Mouse (Mus musculus) brown adipose tissue, adult 24 weeks (tissue): ENCODE data around the gene Nt5c3. TPM values are rescaled to one million over a fixed set of nuclear protein-coding genes. Genes with fewer than 3 reads are reported as not detected.
"Not testable (repeated sequence)": the region's sequence is repeated elsewhere in the genome, so short reads cannot be mapped to it uniquely, and the experiment has no call there.

Experiments used
- H3K27ac ChIP-seq: fragments of 200-500 bp; replicated peaks from 2 replicates; pipeline ENCODE4 v1.5.1; 2012; ENCODE audit warnings: low read depth, mild to moderate bottlenecking, low read length
- H3K4me1 ChIP-seq: fragments of 200-500 bp; 2 replicates; pipeline ENCODE4 v1.6.1; 2012; ENCODE audit warnings: low read length, mixed read lengths; ENCODE audit not compliant: control insufficient read depth, insufficient read depth, insufficient read length
- H3K4me3 ChIP-seq: fragments of 200-500 bp; 2 replicates; pipeline ENCODE4 v1.5.1; 2012; ENCODE audit warnings: low read depth, mild to moderate bottlenecking, low read length, moderate library complexity; ENCODE audit not compliant: insufficient read depth
- polyA plus RNA-seq: library from polyadenylated mRNA; stranded (reverse); fragments of >200 nt; gene quantifications from 2 replicates; pipeline ENCODE4 v1.2.4, GENCODE M21; 2012; ENCODE audit not compliant: missing spikeins, insufficient read depth, insufficient read length

Gene Nt5c3
- polyA plus RNA-seq, 1 experiment: 18.6 TPM

GRCm38 (mm10) chr6:56879352-56879955 lies 44.3 kb downstream of the Nt5c3 start:
- Histone ChIP-seq H3K27ac (no peak overlapping the region), H3K4me3 (no peak overlapping the region), H3K4me1 (no peaks in the 10 kb centered on the region)

- H3K27ac ChIP-seq: no peak overlapping the region
Measured at GRCm38 (mm10) chr6:56877985-56878384, 45.7 kb downstream of the Nt5c3 start.

GRCm38 (mm10) chr6:56876870-56877269 lies 46.9 kb downstream of the Nt5c3 start:
- Histone ChIP-seq H3K4me3 (no peak overlapping the region), H3K4me1 (no peaks in the 10 kb centered on the region), H3K27ac (no peak overlapping the region)

More at GRCm38 (mm10) chr6:56877985-56878384, 45.7 kb downstream of the Nt5c3 start:
- Histone ChIP-seq H3K4me1 (no peaks in the 10 kb centered on the region), H3K4me3 (no peak overlapping the region)

- Histone ChIP-seq H3K27ac (no peak overlapping the region), H3K4me1 (no peaks in the 10 kb centered on the region), H3K4me3 (no peak overlapping the region)
Measured at GRCm38 (mm10) chr6:56870027-56870426, 53.7 kb downstream of the Nt5c3 start.

GRCm38 (mm10) chr6:56868565-56868964 lies 55.2 kb downstream of the Nt5c3 start:
- Histone ChIP-seq H3K4me1 (no peaks in the 10 kb centered on the region), H3K4me3 (no peak overlapping the region), H3K27ac (no peak overlapping the region)

GRCm38 (mm10) chr6:56866899-56867298 lies 56.8 kb downstream of the Nt5c3 start:
- not testable (repeated sequence) for H3K27ac ChIP-seq, H3K4me3 ChIP-seq, H3K4me1 ChIP-seq

- H3K4me1 ChIP-seq: no peaks in the 10 kb centered on the region
- no peak overlapping the region for H3K4me3 ChIP-seq
- no peak overlapping the region for H3K27ac ChIP-seq
Measured at GRCm38 (mm10) chr6:56860205-56860848, 63.4 kb downstream of the Nt5c3 start.

GRCm38 (mm10) chr6:56856748-56857147 lies 67.0 kb downstream of the Nt5c3 start:
- Histone ChIP-seq H3K4me3 (no peak overlapping the region), H3K4me1 (no peaks in the 10 kb centered on the region), H3K27ac (no peak overlapping the region)

GRCm38 (mm10) chr6:56854803-56855202 lies 68.9 kb downstream of the Nt5c3 start:
- Histone ChIP-seq H3K4me3 (no peak overlapping the region), H3K27ac (no peak overlapping the region), H3K4me1 (no peaks in the 10 kb centered on the region)

- no peak overlapping the region for H3K4me3 ChIP-seq
- H3K4me1 ChIP-seq: no peaks in the 10 kb centered on the region
- no peak overlapping the region for H3K27ac ChIP-seq
Measured at GRCm38 (mm10) chr6:56850315-56850714, 73.4 kb downstream of the Nt5c3 start.

GRCm38 (mm10) chr6:56848974-56849373 lies 74.8 kb downstream of the Nt5c3 start:
- Histone ChIP-seq H3K4me1 (no peaks in the 10 kb centered on the region), H3K4me3 (no peak overlapping the region), H3K27ac (no peak overlapping the region)

GRCm38 (mm10) chr6:56844365-56844764 lies 79.4 kb downstream of the Nt5c3 start:
- Histone ChIP-seq H3K27ac (no peak overlapping the region), H3K4me3 (no peak overlapping the region), H3K4me1 (peaks cover 4% of the 10 kb centered on the region; the same call in 1 of the 2 replicates)

GRCm38 (mm10) chr6:56843229-56843628 lies 80.5 kb downstream of the Nt5c3 start:
- Histone ChIP-seq H3K4me3 (no peak overlapping the region), H3K27ac (no peak overlapping the region), H3K4me1 (peaks cover 4% of the 10 kb centered on the region; the same call in 1 of the 2 replicates)

- H3K27ac ChIP-seq: no peak overlapping the region
- H3K4me1 ChIP-seq: peaks cover 3% of the 10 kb centered on the region; the same call in 1 of the 2 replicates
- no peak overlapping the region for H3K4me3 ChIP-seq
Measured at GRCm38 (mm10) chr6:56837621-56838020, 86.1 kb downstream of the Nt5c3 start.

GRCm38 (mm10) chr6:56837166-56837565 lies 86.6 kb downstream of the Nt5c3 start:
- Histone ChIP-seq H3K27ac (no peak overlapping the region), H3K4me3 (no peak overlapping the region), H3K4me1 (peaks cover 5% of the 10 kb centered on the region; the same call in 1 of the 2 replicates)

GRCm38 (mm10) chr6:56835532-56835931 lies 88.2 kb downstream of the Nt5c3 start:
- H3K4me1 ChIP-seq: peaks cover 5% of the 10 kb centered on the region; the same call in 1 of the 2 replicates
- H3K4me3 ChIP-seq: no peak overlapping the region
- H3K27ac ChIP-seq: no peak overlapping the region
